Mouse (Mus musculus) hindbrain, embryonic 14.5 days (tissue): ENCODE results near the gene Ppp1r14b. TPM values are rescaled to one million over a fixed set of nuclear protein-coding genes. Genes with fewer than 3 reads are reported as not detected.

Experiments used
- ATAC-seq: fragments of 200-750 bp; cut with Nextera tagmentation; 2 replicates; pipeline ENCODE4 v1.8.0; 2017; ENCODE audit warnings: moderate number of reproducible peaks, mild to moderate bottlenecking, moderate TSS enrichment, moderate library complexity; ENCODE audit not compliant: low FRiP score
- DNase-seq: peaks from one replicate; pipeline ENCODE4 v3.0.0-alpha.2; 2015; ENCODE audit warnings: low spot score
- H3K27ac ChIP-seq: fragments of 300-500 bp; sonication (generic); 2 replicates; pipeline ENCODE4 v1.5.1; 2014; ENCODE audit warnings: mild to moderate bottlenecking, moderate library complexity
- H3K27me3 ChIP-seq: fragments of 300-500 bp; sonication (generic); 2 replicates; pipeline ENCODE4 v1.6.1; 2014; ENCODE audit warnings: mild to moderate bottlenecking, low read length, mixed read lengths; ENCODE audit not compliant: control insufficient read depth, insufficient read depth
- H3K36me3 ChIP-seq: fragments of 300-500 bp; sonication (generic); replicated peaks from 2 replicates; pipeline ENCODE4 v1.6.1; 2014; ENCODE audit not compliant: control insufficient read depth, insufficient read depth
- H3K4me1 ChIP-seq: fragments of 300-500 bp; sonication (generic); replicated peaks from 2 replicates; pipeline ENCODE4 v1.6.1; 2014; ENCODE audit warnings: antibody characterized with exemption, low read length, mixed read lengths; ENCODE audit not compliant: control insufficient read depth, insufficient read depth
- H3K4me2 ChIP-seq: fragments of 300-500 bp; sonication (generic); replicated peaks from 2 replicates; pipeline ENCODE4 v1.6.1; 2014; ENCODE audit warnings: mild to moderate bottlenecking, moderate library complexity
- H3K4me3 ChIP-seq: fragments of 300-500 bp; sonication (generic); replicated peaks from 2 replicates; pipeline ENCODE4 v1.5.1; 2014; ENCODE audit warnings: mild to moderate bottlenecking, low read length
- H3K9ac ChIP-seq: fragments of 300-500 bp; sonication (generic); 2 replicates; pipeline ENCODE4 v1.6.1; 2014
- H3K9me3 ChIP-seq: fragments of 300-500 bp; sonication (generic); 2 replicates; pipeline ENCODE4 v1.6.1; 2016; ENCODE audit warnings: low read length; ENCODE audit not compliant: control insufficient read depth
- WGBS: fragments of 180-500 bp; shearing (Covaris S2); extraction: QIAGEN DNeasy Blood & Tissue Kit; methylation state at CpG from one replicate; pipeline ENCODE4 v1.1.7; 2014; 5-methylcytosine and 5-hydroxymethylcytosine counted together
- polyA plus RNA-seq: library from polyadenylated mRNA; unstranded; fragments of >200 nt; fragmentation: Nextera tagmentation; extraction: Ambion mirVana; gene quantifications from 2 replicates; pipeline ENCODE4 v1.2.1, GENCODE M21; 2014

Ppp1r14b gene
- polyA plus RNA-seq, 1 experiment from 2014 or later: 215 TPM

GRCm38 (mm10) chr19:6979486-6980380, 5.0 kb downstream of the Ppp1r14b start:
- Histone ChIP-seq H3K27ac (peak overlapping the region; percentile 93), H3K9ac (peak overlapping the region; percentile 65), H3K4me1 (peaks cover 26% of the 10 kb centered on the region), H3K4me2 (peak overlapping the region; percentile 63), H3K36me3 (peaks cover 43% of the 10 kb centered on the region), H3K4me3 (peak overlapping the region; percentile 51), H3K9me3 (no peaks in the 10 kb centered on the region), H3K27me3 (no peaks in the 10 kb centered on the region)
- peak; percentile 94 for DNase-seq
- under 1% methylated on average over 59 of the region's 59 CpGs for WGBS
- ATAC-seq: peak; percentile 90

GRCm38 (mm10) chr19:6980381-6981093, 5.8 kb downstream of the Ppp1r14b start, which contains the start of gene Fkbp2:
Fkbp2 (minus strand) TSS chr19:6980501.
- Histone ChIP-seq H3K4me2 (peak within 1 kb of the TSS; percentile 63), H3K36me3 (peaks cover 51% of the 10 kb centered on the region), H3K9ac (peak within 1 kb of the TSS; percentile 65), H3K4me1 (peaks cover 26% of the 10 kb centered on the region), H3K4me3 (peak within 1 kb of the TSS; percentile 51), H3K9me3 (no peaks in the 10 kb centered on the region), H3K27me3 (no peaks in the 10 kb centered on the region), H3K27ac (peak within 1 kb of the TSS; percentile 93)
- WGBS: 2% methylated on average over 37 of the region's 38 CpGs
- DNase-seq (peak; percentile 98), ATAC-seq (peak; percentile 84)

- no peak for DNase-seq
Measured at GRCm38 (mm10) chr19:6981465-6981864, 6.7 kb downstream of the Ppp1r14b start.

GRCm38 (mm10) chr19:6983621-6984020, 8.9 kb downstream of the Ppp1r14b start:
- no peak overlapping the region for H3K4me2 ChIP-seq
- H3K27ac ChIP-seq: no peak overlapping the region
- H3K36me3 ChIP-seq: peaks cover 33% of the 10 kb centered on the region
- no peak for DNase-seq
- no peaks in the 10 kb centered on the region for H3K9me3 ChIP-seq
- H3K27me3 ChIP-seq: no peaks in the 10 kb centered on the region
- ATAC-seq: no peak
- 18% methylated on average over 5 of the region's 5 CpGs for WGBS
- no peak overlapping the region for H3K9ac ChIP-seq
- H3K4me3 ChIP-seq: no peak overlapping the region
- H3K4me1 ChIP-seq: peaks cover 29% of the 10 kb centered on the region

More at GRCm38 (mm10) chr19:6981465-6981864, 6.7 kb downstream of the Ppp1r14b start:
- Histone ChIP-seq H3K4me3 (no peak overlapping the region), H3K9ac (no peak overlapping the region), H3K27me3 (no peaks in the 10 kb centered on the region), H3K9me3 (no peaks in the 10 kb centered on the region), H3K27ac (no peak overlapping the region), H3K4me2 (no peak overlapping the region), H3K4me1 (peaks cover 25% of the 10 kb centered on the region), H3K36me3 (peaks cover 53% of the 10 kb centered on the region)
- 92% methylated on average over 4 of the region's 4 CpGs for WGBS
- no peak for ATAC-seq

GRCm38 (mm10) chr19:6985300-6985699, 10.5 kb downstream of the Ppp1r14b start:
- Histone ChIP-seq H3K9ac (no peak overlapping the region), H3K9me3 (no peaks in the 10 kb centered on the region)
- ATAC-seq: no peak

GRCm38 (mm10) chr19:6985951-6986708, 11.4 kb downstream of the Ppp1r14b start:
- H3K27me3 ChIP-seq: no peaks in the 10 kb centered on the region
- H3K27ac ChIP-seq: no peak overlapping the region
- H3K4me1 ChIP-seq: peaks cover 16% of the 10 kb centered on the region
- H3K4me3 ChIP-seq: peak overlapping the region; percentile 80
- H3K4me2 ChIP-seq: peak overlapping the region; percentile 94
- peaks cover 31% of the 10 kb centered on the region for H3K36me3 ChIP-seq
- H3K9me3 ChIP-seq: no peaks in the 10 kb centered on the region
- WGBS: 82% methylated on average over 10 of the region's 10 CpGs
- ATAC-seq (no peak), DNase-seq (no peak)
- H3K9ac ChIP-seq: no peak overlapping the region; the same call in 1 of the 2 replicates

More at GRCm38 (mm10) chr19:6985300-6985699, 10.5 kb downstream of the Ppp1r14b start:
- peaks cover 21% of the 10 kb centered on the region for H3K4me1 ChIP-seq
- H3K36me3 ChIP-seq: peaks cover 31% of the 10 kb centered on the region
- H3K4me3 ChIP-seq: no peak overlapping the region
- DNase-seq: no peak
- no peak overlapping the region for H3K27ac ChIP-seq
- H3K4me2 ChIP-seq: no peak overlapping the region
- 86% methylated on average over 19 of the region's 19 CpGs for WGBS
- no peaks in the 10 kb centered on the region for H3K27me3 ChIP-seq

GRCm38 (mm10) chr19:6987061-6987903, 12.5 kb downstream of the Ppp1r14b start, which contains the start of gene Vegfb:
Vegfb (minus strand) TSS chr19:6987651.
- DNase-seq (no peak), ATAC-seq (peak; percentile 32)
- peak within 1 kb of the TSS; percentile 94 for H3K4me2 ChIP-seq
- H3K27ac ChIP-seq: peak within 1 kb of the TSS; percentile 76
- peaks cover 28% of the 10 kb centered on the region for H3K36me3 ChIP-seq
- H3K9ac ChIP-seq: peak within 1 kb of the TSS; percentile 95
- H3K4me3 ChIP-seq: peak within 1 kb of the TSS; percentile 80
- no peaks in the 10 kb centered on the region for H3K27me3 ChIP-seq
- WGBS: under 1% methylated on average over 69 of the region's 85 CpGs
- H3K9me3 ChIP-seq: no peaks in the 10 kb centered on the region
- H3K4me1 ChIP-seq: peaks cover 16% of the 10 kb centered on the region

- peak; percentile 3; the same call in 1 of the 2 replicates for ATAC-seq
- WGBS: 4% methylated on average over 8 of the region's 8 CpGs
Measured at GRCm38 (mm10) chr19:6987904-6988285, 13.1 kb downstream of the Ppp1r14b start.

More at GRCm38 (mm10) chr19:6987904-6988285, 13.1 kb downstream of the Ppp1r14b start:
- Histone ChIP-seq H3K4me1 (peaks cover 18% of the 10 kb centered on the region), H3K36me3 (peaks cover 22% of the 10 kb centered on the region), H3K27me3 (no peaks in the 10 kb centered on the region), H3K4me3 (peak overlapping the region; percentile 80), H3K9me3 (no peaks in the 10 kb centered on the region), H3K27ac (peak overlapping the region; percentile 76), H3K4me2 (peak overlapping the region; percentile 94), H3K9ac (peak overlapping the region; percentile 95)
- DNase-seq: no peak
